Mouse (Mus musculus): ENCODE results near the gene Maco1.

Maco1 gene

GRCm38 (mm10) chr4:134853259-134853636 lies at the start of gene Maco1:
TSS of gene Maco1 (minus strand) at chr4:134853345.
- ATAC-seq (ENCODE audit: insufficient number of reproducible peaks, low FRiP score, low TSS enrichment), result peak; percentile 97

GRCm38 (mm10) chr4:134901126-134901525 lies 48.0 kb upstream of the Maco1 start:
- ATAC-seq (ENCODE audit: insufficient number of reproducible peaks, low FRiP score, low TSS enrichment), result peak; percentile 68; the same call in 1 of the 2 replicates

GRCm38 (mm10) chr4:134897256-134897655 lies 44.1 kb upstream of the Maco1 start:
- no peak for ATAC-seq (ENCODE audit: insufficient number of reproducible peaks, low FRiP score, low TSS enrichment)

GRCm38 (mm10) chr4:134892096-134892495 lies 39.0 kb upstream of the Maco1 start:
- ATAC-seq (ENCODE audit: insufficient number of reproducible peaks, low FRiP score, low TSS enrichment), result no peak; the same call in 1 of the 2 replicates

GRCm38 (mm10) chr4:134884364-134884763 lies 31.2 kb upstream of the Maco1 start:
- ATAC-seq (ENCODE audit: insufficient number of reproducible peaks, low FRiP score, low TSS enrichment), result no peak

GRCm38 (mm10) chr4:134883808-134884207 lies 30.7 kb upstream of the Maco1 start:
- ATAC-seq (ENCODE audit: insufficient number of reproducible peaks, low FRiP score, low TSS enrichment), result no peak

GRCm38 (mm10) chr4:134883266-134883665 lies 30.1 kb upstream of the Maco1 start:
- no peak for ATAC-seq (ENCODE audit: insufficient number of reproducible peaks, low FRiP score, low TSS enrichment)

- no peak for ATAC-seq (ENCODE audit: insufficient number of reproducible peaks, low FRiP score, low TSS enrichment)
Observed at GRCm38 (mm10) chr4:134880041-134880440, 26.9 kb upstream of the Maco1 start.

- no peak; the same call in 1 of the 2 replicates for ATAC-seq (ENCODE audit: insufficient number of reproducible peaks, low FRiP score, low TSS enrichment)
Observed at GRCm38 (mm10) chr4:134879410-134879981, 26.4 kb upstream of the Maco1 start.

- no peak for ATAC-seq (ENCODE audit: insufficient number of reproducible peaks, low FRiP score, low TSS enrichment)
Observed at GRCm38 (mm10) chr4:134876171-134876570, 23.0 kb upstream of the Maco1 start.

GRCm38 (mm10) chr4:134871950-134872349 lies 18.8 kb upstream of the Maco1 start:
- ATAC-seq (ENCODE audit: insufficient number of reproducible peaks, low FRiP score, low TSS enrichment), result no peak

- no peak for ATAC-seq (ENCODE audit: insufficient number of reproducible peaks, low FRiP score, low TSS enrichment)
Observed at GRCm38 (mm10) chr4:134871477-134871876, 18.3 kb upstream of the Maco1 start.

- no peak for ATAC-seq (ENCODE audit: insufficient number of reproducible peaks, low FRiP score, low TSS enrichment)
Observed at GRCm38 (mm10) chr4:134869815-134870375, 16.8 kb upstream of the Maco1 start.

GRCm38 (mm10) chr4:134869068-134869730 lies 16.1 kb upstream of the Maco1 start:
- ATAC-seq (ENCODE audit: insufficient number of reproducible peaks, low FRiP score, low TSS enrichment), result no peak

- ATAC-seq (ENCODE audit: insufficient number of reproducible peaks, low FRiP score, low TSS enrichment), result no peak
Observed at GRCm38 (mm10) chr4:134868490-134868889, 15.3 kb upstream of the Maco1 start.

- no peak for ATAC-seq (ENCODE audit: insufficient number of reproducible peaks, low FRiP score, low TSS enrichment)
Observed at GRCm38 (mm10) chr4:134868065-134868464, 14.9 kb upstream of the Maco1 start.

GRCm38 (mm10) chr4:134867661-134868060 lies 14.5 kb upstream of the Maco1 start:
- no peak for ATAC-seq (ENCODE audit: insufficient number of reproducible peaks, low FRiP score, low TSS enrichment)

- no peak for ATAC-seq (ENCODE audit: insufficient number of reproducible peaks, low FRiP score, low TSS enrichment)
Observed at GRCm38 (mm10) chr4:134867213-134867612, 14.1 kb upstream of the Maco1 start.

- ATAC-seq (ENCODE audit: insufficient number of reproducible peaks, low FRiP score, low TSS enrichment), result no peak
Observed at GRCm38 (mm10) chr4:134865789-134866188, 12.6 kb upstream of the Maco1 start.

- no peak for ATAC-seq (ENCODE audit: insufficient number of reproducible peaks, low FRiP score, low TSS enrichment)
Observed at GRCm38 (mm10) chr4:134865340-134865739, 12.2 kb upstream of the Maco1 start.

- ATAC-seq (ENCODE audit: insufficient number of reproducible peaks, low FRiP score, low TSS enrichment), result no peak
Observed at GRCm38 (mm10) chr4:134863937-134864729, 11.0 kb upstream of the Maco1 start, which contains the start of gene Rhd. TSS of gene Rhd (plus strand) at chr4:134864536.

Measured in cerebellum, adult (tissue).